Mouse (Mus musculus) stomach, postnatal 0 days (tissue): ENCODE results near the gene Specc1. TPM values are rescaled to one million over a fixed set of nuclear protein-coding genes. Genes with fewer than 3 reads are reported as not detected.

Source experiments
- ATAC-seq: fragments of 200-750 bp; cut with Nextera tagmentation; 2 replicates; pipeline ENCODE4 v1.8.0; 2017; ENCODE audit not compliant: low FRiP score, low TSS enrichment
- DNase-seq: peaks from one replicate; pipeline ENCODE4 v3.0.0-alpha.2; 2016; ENCODE audit warnings: low spot score
- H3K27ac ChIP-seq: fragments of 300-500 bp; sonication (generic); replicated peaks from 2 replicates; pipeline ENCODE4 v1.5.1; 2014; ENCODE audit warnings: mild to moderate bottlenecking, control low read depth
- H3K27me3 ChIP-seq: fragments of 300-500 bp; sonication (generic); 2 replicates; pipeline ENCODE4 v1.6.1; 2014; ENCODE audit warnings: low read length; ENCODE audit not compliant: control insufficient read depth, insufficient read depth
- H3K36me3 ChIP-seq: fragments of 300-500 bp; sonication (generic); 2 replicates; pipeline ENCODE4 v1.6.1; 2014; ENCODE audit warnings: low read length, mixed read lengths; ENCODE audit not compliant: control insufficient read depth, insufficient read depth
- H3K4me1 ChIP-seq: fragments of 300-500 bp; sonication (generic); replicated peaks from 2 replicates; pipeline ENCODE4 v1.6.1; 2014; ENCODE audit warnings: antibody characterized with exemption; ENCODE audit not compliant: control insufficient read depth, insufficient read depth
- H3K4me2 ChIP-seq: fragments of 300-500 bp; sonication (generic); replicated peaks from 2 replicates; pipeline ENCODE4 v1.6.1; 2014; ENCODE audit warnings: low read depth, mild to moderate bottlenecking, control low read depth, moderate library complexity
- H3K4me3 ChIP-seq: fragments of 300-500 bp; sonication (generic); 2 replicates; pipeline ENCODE4 v1.5.1; 2014; ENCODE audit warnings: low read depth, low read length, control low read depth
- H3K9ac ChIP-seq: fragments of 300-500 bp; sonication (generic); 2 replicates; pipeline ENCODE4 v1.6.1; 2014; ENCODE audit warnings: mild to moderate bottlenecking, low read length, control low read depth, mixed read lengths
- H3K9me3 ChIP-seq: fragments of 300-500 bp; sonication (generic); 2 replicates; pipeline ENCODE4 v1.6.1; 2016; ENCODE audit warnings: low read length; ENCODE audit not compliant: control insufficient read depth
- CTCF ChIP-seq: IDR thresholded peaks from 2 replicates; pipeline ENCODE4 v1.5.1; 2016; ENCODE audit warnings: antibody characterized with exemption, low read depth, mild to moderate bottlenecking, moderate library complexity
- EP300 ChIP-seq: optimal IDR thresholded peaks from 2 replicates; pipeline ENCODE3; 2016; ENCODE audit warnings: antibody characterized with exemption
- WGBS: fragments of 180-500 bp; shearing (Covaris S2); extraction: QIAGEN DNeasy Blood & Tissue Kit; methylation state at CpG from one replicate; pipeline ENCODE4 v1.1.7; 2014; 5-methylcytosine and 5-hydroxymethylcytosine counted together
- polyA plus RNA-seq: library from polyadenylated mRNA; unstranded; fragments of >200 nt; fragmentation: Nextera tagmentation; extraction: Ambion mirVana; gene quantifications from 2 replicates; pipeline ENCODE4 v1.2.1, GENCODE M21; 2015

The Specc1 gene
- 2.5 and 3.2 TPM in 2 replicates for polyA plus RNA-seq

GRCm38 (mm10) chr11:61956572-61957295 is at the start of gene Specc1:
Gene Specc1, plus strand, starts transcription at chr11:61956763.
- Histone ChIP-seq H3K36me3 (no peaks in the 10 kb centered on the region), H3K4me2 (peak within 1 kb of the TSS; percentile 94), H3K4me3 (peak within 1 kb of the TSS; percentile 52), H3K27ac (no peak within 1 kb of the TSS), H3K27me3 (peaks cover 6% of the 10 kb centered on the region; the same call in 1 of the 2 replicates), H3K4me1 (no peaks in the 10 kb centered on the region), H3K9me3 (no peaks in the 10 kb centered on the region), H3K9ac (peak within 1 kb of the TSS; percentile 51; the same call in 1 of the 2 replicates)
- DNase-seq (peak; percentile 91), ATAC-seq (peak; percentile 94)
- under 1% methylated on average over 57 of the region's 58 CpGs for WGBS
- TF ChIP-seq EP300: no peak
- TF ChIP-seq CTCF: peak; percentile 94

GRCm38 (mm10) chr11:61908315-61908714 is 48.2 kb upstream of the Specc1 start:
- TF ChIP-seq EP300: no peak
- TF ChIP-seq CTCF: no peak
- Histone ChIP-seq H3K4me2 (no peak overlapping the region), H3K9me3 (no peaks in the 10 kb centered on the region), H3K27me3 (no peaks in the 10 kb centered on the region), H3K4me3 (no peak overlapping the region), H3K9ac (no peak overlapping the region), H3K4me1 (no peaks in the 10 kb centered on the region), H3K36me3 (peaks cover 9% of the 10 kb centered on the region), H3K27ac (no peak overlapping the region)
- no peak for ATAC-seq
- no peak for DNase-seq

GRCm38 (mm10) chr11:61919702-61920101 is 36.9 kb upstream of the Specc1 start:
- Histone ChIP-seq H3K36me3 (peaks cover 5% of the 10 kb centered on the region; the same call in 1 of the 2 replicates), H3K27me3 (no peaks in the 10 kb centered on the region), H3K9ac (no peak overlapping the region), H3K9me3 (no peaks in the 10 kb centered on the region), H3K4me1 (no peaks in the 10 kb centered on the region), H3K27ac (no peak overlapping the region), H3K4me3 (no peak overlapping the region), H3K4me2 (no peak overlapping the region)
- TF ChIP-seq EP300: no peak
- TF ChIP-seq CTCF: no peak
- 93% methylated on average over 3 of the region's 3 CpGs for WGBS
- ATAC-seq (no peak), DNase-seq (no peak)

- Histone ChIP-seq H3K27me3 (no peaks in the 10 kb centered on the region), H3K9me3 (no peaks in the 10 kb centered on the region), H3K4me2 (no peak overlapping the region), H3K27ac (no peak overlapping the region), H3K4me3 (no peak overlapping the region), H3K9ac (no peak overlapping the region), H3K36me3 (0 out of 2 replicates have a peak, but pooled peaks cover 2% of the 10 kb centered on the region), H3K4me1 (no peaks in the 10 kb centered on the region)
- no peak for ATAC-seq
- WGBS: 44% methylated on average over 1 of the region's 1 CpGs
- no peak for TF ChIP-seq EP300
- no peak for TF ChIP-seq CTCF
- no peak for DNase-seq
Measured at GRCm38 (mm10) chr11:61923309-61923708, 33.3 kb upstream of the Specc1 start.

- H3K9me3 ChIP-seq: no peaks in the 10 kb centered on the region
- ATAC-seq (peak; percentile 48; the same call in 1 of the 2 replicates), DNase-seq (no peak)
- H3K36me3 ChIP-seq: no peaks in the 10 kb centered on the region
- peak overlapping the region; percentile 96 for H3K27ac ChIP-seq
- H3K9ac ChIP-seq: peak overlapping the region; percentile 95
- no peak for TF ChIP-seq EP300
- H3K4me1 ChIP-seq: no peaks in the 10 kb centered on the region
- H3K27me3 ChIP-seq: no peaks in the 10 kb centered on the region
- peak overlapping the region; percentile 57 for H3K4me2 ChIP-seq
- peak overlapping the region; percentile 95 for H3K4me3 ChIP-seq
- 1% methylated on average over 47 of the region's 47 CpGs for whole genome bisulfite sequencing
Measured at GRCm38 (mm10) chr11:61929323-61930097, 27.1 kb upstream of the Specc1 start.
